ENCODE assay signal across 8 mouse cellular contexts in genomic region chrX:6778250-6778637, GRCm38 (mm10). TPM values are rescaled to one million over a fixed set of nuclear protein-coding genes. Genes with fewer than 3 reads are reported as not detected.
A peak's percentile ranks its signal among the peaks of the same experiment; 100 is the strongest.
DNase-seq lines count a peak whose midpoint lies in the region; ATAC-seq and TF ChIP-seq lines count a peak whose summit lies in the region.

No protein-coding gene starts in this region.

- H3K27ac ChIP-seq in ES-Bruce4 (ENCODE audit: insufficient read depth, low read length): no peak overlapping the region
- H3K27ac ChIP-seq in embryonic facial prominence, embryonic 13.5 days: no peak overlapping the region
- H3K27ac ChIP-seq in hindbrain, postnatal 0 days: no peak overlapping the region
- no peak overlapping the region for H3K27ac ChIP-seq in liver, embryonic 16.5 days (ENCODE audit: low read length)

- peaks cover 3% of the 10 kb centered on the region for H3K27me3 ChIP-seq in ES-Bruce4 (ENCODE audit: control insufficient read depth, insufficient read depth, low read length, poor library complexity, severe bottlenecking)
- peaks cover 34% of the 10 kb centered on the region for H3K27me3 ChIP-seq in embryonic facial prominence, embryonic 13.5 days
- no peaks in the 10 kb centered on the region for H3K27me3 ChIP-seq in hindbrain, postnatal 0 days (ENCODE audit: insufficient read depth, low read length)
- peaks cover 13% of the 10 kb centered on the region for H3K27me3 ChIP-seq in liver, embryonic 16.5 days (ENCODE audit: control insufficient read depth, insufficient read depth, low read depth, low read length)

- peak overlapping the region; percentile 62 for H3K4me2 ChIP-seq in embryonic facial prominence, embryonic 13.5 days
- peak overlapping the region; percentile 60 for H3K4me2 ChIP-seq in hindbrain, postnatal 0 days (ENCODE audit: low read depth, low read length)
- 0 out of 2 replicates have a peak overlapping the region, but pooled peaks have one; percentile 34 for H3K4me2 ChIP-seq in liver, embryonic 16.5 days (ENCODE audit: low read depth, low read length)

- H3K9me3 ChIP-seq in ES-Bruce4 (replicated peaks; ENCODE audit: control insufficient read depth, insufficient read depth, low read length, poor library complexity, severe bottlenecking): no peaks in the 10 kb centered on the region
- no peaks in the 10 kb centered on the region for H3K9me3 ChIP-seq in embryonic facial prominence, embryonic 13.5 days
- H3K9me3 ChIP-seq in hindbrain, postnatal 0 days (ENCODE audit: low read length): no peaks in the 10 kb centered on the region
- H3K9me3 ChIP-seq in liver, embryonic 16.5 days (replicated peaks; ENCODE audit: control insufficient read depth, low read length): no peaks in the 10 kb centered on the region

- no peak for TF ChIP-seq POLR2A in ES-Bruce4 (IDR thresholded peaks at IDR 0.05; ENCODE audit: insufficient read depth, low read length)

- WGBS in embryonic facial prominence, embryonic 13.5 days: 26% methylated on average over 24 of the region's 24 CpGs
- WGBS in hindbrain, postnatal 0 days: 18% methylated on average over 20 of the region's 24 CpGs
- 14% methylated on average over 24 of the region's 24 CpGs for WGBS in liver, embryonic 16.5 days (ENCODE audit: insufficient replicate concordance)

- no peak for TF ChIP-seq CTCF in ES-Bruce4 (IDR thresholded peaks at IDR 0.05; ENCODE audit: low read depth, low read length)
- TF ChIP-seq CTCF in hindbrain, postnatal 0 days (IDR thresholded peaks at IDR 0.05; ENCODE audit: low read depth): no peak

- no peaks in the 10 kb centered on the region for H3K4me1 ChIP-seq in ES-Bruce4 (ENCODE audit: control insufficient read depth, insufficient read depth, low read length)
- H3K4me1 ChIP-seq in embryonic facial prominence, embryonic 13.5 days: 0 out of 2 replicates have a peak, but pooled peaks cover 3% of the 10 kb centered on the region
- no peaks in the 10 kb centered on the region for H3K4me1 ChIP-seq in hindbrain, postnatal 0 days (ENCODE audit: insufficient read depth, low read length)
- H3K4me1 ChIP-seq in liver, embryonic 16.5 days (ENCODE audit: control insufficient read depth, low read depth, low read length): no peaks in the 10 kb centered on the region

- H3K4me3 ChIP-seq in ES-Bruce4 (ENCODE audit: low read depth, low read length): peak overlapping the region; percentile 57
- H3K4me3 ChIP-seq in embryonic facial prominence, embryonic 13.5 days: peak overlapping the region; percentile 36
- peak overlapping the region; percentile 36 for H3K4me3 ChIP-seq in hindbrain, postnatal 0 days (ENCODE audit: low read length)
- no peak overlapping the region; the same call in 1 of the 2 replicates for H3K4me3 ChIP-seq in liver, embryonic 16.5 days (ENCODE audit: low read depth, low read length)

- no peak overlapping the region for H3K9ac ChIP-seq in ES-Bruce4 (ENCODE audit: low read depth, poor library complexity, severe bottlenecking)
- no peak overlapping the region for H3K9ac ChIP-seq in embryonic facial prominence, embryonic 13.5 days
- H3K9ac ChIP-seq in hindbrain, postnatal 0 days (replicated peaks; ENCODE audit: low read length): no peak overlapping the region
- no peak overlapping the region for H3K9ac ChIP-seq in liver, embryonic 16.5 days (ENCODE audit: low read depth, low read length)

- peak; percentile 0 for DNase-seq in CD4-positive, CD25-positive, alpha-beta regulatory T cell, adult 2 months (ENCODE audit: low read depth, low spot score)
- DNase-seq in hindbrain, postnatal 0 days (ENCODE audit: low spot score): peak; percentile 64
- DNase-seq in retina, postnatal 1 day: peak; percentile 80

- TF ChIP-seq EP300 in ES-Bruce4 (IDR thresholded peaks at IDR 0.05; ENCODE audit: insufficient read depth, low read depth, low read length): no peak

- no peaks in the 10 kb centered on the region for H3K36me3 ChIP-seq in ES-Bruce4 (ENCODE audit: control insufficient read depth, insufficient read depth, low read length, poor library complexity, severe bottlenecking)
- no peaks in the 10 kb centered on the region for H3K36me3 ChIP-seq in embryonic facial prominence, embryonic 13.5 days
- no peaks in the 10 kb centered on the region for H3K36me3 ChIP-seq in hindbrain, postnatal 0 days (ENCODE audit: insufficient read depth, low read length)
- no peaks in the 10 kb centered on the region for H3K36me3 ChIP-seq in liver, embryonic 16.5 days (ENCODE audit: control insufficient read depth, insufficient read depth)

- no peak for ATAC-seq in CD4-positive, CD25-positive, alpha-beta regulatory T cell, adult 4 months
- no peak for ATAC-seq in embryonic facial prominence, embryonic 13.5 days (ENCODE audit: insufficient number of reproducible peaks, insufficient read depth, low FRiP score, low TSS enrichment, low read depth)
- ATAC-seq in hindbrain, postnatal 0 days: peak; percentile 91
- ATAC-seq in liver, embryonic 16.5 days (ENCODE audit: low read depth): no peak
- ATAC-seq in megakaryocyte-erythroid progenitor cell, adult 5-6 weeks (replicated peaks; ENCODE audit: low FRiP score, low TSS enrichment, poor library complexity, severe bottlenecking): no peak

RNA-seq across cellular contexts. Expression of gene Dgkk, which starts 0.9 kb away (rescaled TPM):
- not detected for polyA plus RNA-seq in CD4-positive, CD25-positive, alpha-beta regulatory T cell, adult 4 months (2017; shearing (Covaris generic))
- 3.1 and 3.3 TPM in 2 replicates for polyA plus RNA-seq in ES-Bruce4 (2011; ENCODE audit: insufficient read depth, insufficient read length, low read depth, missing spikeins)
- polyA plus RNA-seq in embryonic facial prominence, embryonic 13.5 days (2015; fragmentation: Nextera tagmentation; extraction: Ambion mirVana): 0.21 and 0.29 TPM in 2 replicates
- total RNA-seq in hindbrain, postnatal 0 days (2014; rRNA removed): 7.2 and 7.6 TPM in 2 replicates
- 3.3 and 3.4 TPM in 2 replicates for polyA plus RNA-seq in hindbrain, postnatal 0 days (2015; fragmentation: Nextera tagmentation; extraction: Ambion mirVana)
- polyA plus RNA-seq in liver, embryonic 16.5 days (2015; fragmentation: Nextera tagmentation; extraction: Ambion mirVana): 0.04 and 0.05 TPM in 2 replicates
- total RNA-seq in megakaryocyte-erythroid progenitor cell, adult 5-6 weeks (2014; fragmentation: Nextera tagmentation): not detected in 2 replicates
- not detected in 2 replicates for total RNA-seq in megakaryocyte-erythroid progenitor cell, adult 5-6 weeks (2017)

Comparison
In these comparisons a context has a peak if more than half of its experiments do, and no peak if none do; other contexts are left out.
1. DNase-seq: peak in every context shown above with its lines; median percentile 80 in retina, postnatal 1 day; 64 in hindbrain, postnatal 0 days; 0 in CD4-positive, CD25-positive, alpha-beta regulatory T cell, adult 2 months.